Mouse (Mus musculus) heart, postnatal 0 days (tissue): ENCODE measurements around the gene Gm10031.

Source experiments
- CTCF ChIP-seq: IDR thresholded peaks from 2 replicates; pipeline ENCODE4 v1.5.1; 2016; ENCODE audit warnings: antibody characterized with exemption, control low read depth, low read depth
- EP300 ChIP-seq: IDR thresholded peaks from 2 replicates; pipeline ENCODE4 v1.6.1; 2016; ENCODE audit warnings: antibody characterized with exemption, low read depth

- TF ChIP-seq CTCF (no peak), EP300 (no peak)
These were observed 3.6 kb upstream of the Gm10031 start for GRCm38 (mm10) chr1:156520136-156520780.
